Mouse (Mus musculus): ENCODE measurements around the gene Ccl4. TPM values are rescaled to one million over a fixed set of nuclear protein-coding genes. Genes with fewer than 3 reads are reported as not detected.

The Ccl4 gene
- polyA plus RNA-seq, 1 experiment from 2014 or later = 0.50 TPM

- Histone ChIP-seq H3K4me1 (ENCODE audit: control insufficient read depth, low read depth, low read length) (no peaks in the 10 kb centered on the region), H3K9ac (ENCODE audit: low read depth, low read length) (no peak within 1 kb of the TSS), H3K27ac (ENCODE audit: low read length) (no peak within 1 kb of the TSS), H3K4me3 (ENCODE audit: low read depth, low read length) (no peak within 1 kb of the TSS), H3K27me3 (ENCODE audit: control insufficient read depth, insufficient read depth, low read depth, low read length) (no peaks in the 10 kb centered on the region), H3K9me3 (replicated peaks; ENCODE audit: control insufficient read depth, low read length) (no peaks in the 10 kb centered on the region), H3K36me3 (ENCODE audit: control insufficient read depth, insufficient read depth) (no peaks in the 10 kb centered on the region), H3K4me2 (ENCODE audit: low read depth, low read length) (no peak within 1 kb of the TSS)
- ATAC-seq (ENCODE audit: low read depth) = no peak
- WGBS (ENCODE audit: insufficient replicate concordance) = 27% methylated on average over 8 of the region's 8 CpGs
These were observed 13.0 kb upstream of the Ccl4 start, which contains the start of gene Ccl3 for GRCm38 (mm10) chr11:83649305-83649841. Gene Ccl3, minus strand, starts transcription at chr11:83649355.

GRCm38 (mm10) chr11:83654606-83655005 lies 7.8 kb upstream of the Ccl4 start:
- H3K36me3 ChIP-seq (ENCODE audit: control insufficient read depth, insufficient read depth) = no peaks in the 10 kb centered on the region
- no peaks in the 10 kb centered on the region for H3K4me1 ChIP-seq (ENCODE audit: control insufficient read depth, low read depth, low read length)
- H3K27me3 ChIP-seq (ENCODE audit: control insufficient read depth, insufficient read depth, low read depth, low read length) = no peaks in the 10 kb centered on the region
- H3K9me3 ChIP-seq (replicated peaks; ENCODE audit: control insufficient read depth, low read length) = no peaks in the 10 kb centered on the region
- no peak overlapping the region for H3K4me2 ChIP-seq (ENCODE audit: low read depth, low read length)
- ATAC-seq (ENCODE audit: low read depth) = no peak
- H3K4me3 ChIP-seq (ENCODE audit: low read depth, low read length) = no peak overlapping the region
- H3K9ac ChIP-seq (ENCODE audit: low read depth, low read length) = no peak overlapping the region
- no peak overlapping the region for H3K27ac ChIP-seq (ENCODE audit: low read length)
- 60% methylated on average over 8 of the region's 8 CpGs for WGBS (ENCODE audit: insufficient replicate concordance)

GRCm38 (mm10) chr11:83657508-83657907 lies 4.9 kb upstream of the Ccl4 start:
- H3K4me2 ChIP-seq (ENCODE audit: low read depth, low read length) = no peak overlapping the region
- H3K9ac ChIP-seq (ENCODE audit: low read depth, low read length) = no peak overlapping the region
- no peaks in the 10 kb centered on the region for H3K36me3 ChIP-seq (ENCODE audit: control insufficient read depth, insufficient read depth)
- H3K27me3 ChIP-seq (ENCODE audit: control insufficient read depth, insufficient read depth, low read depth, low read length) = no peaks in the 10 kb centered on the region
- H3K9me3 ChIP-seq (replicated peaks; ENCODE audit: control insufficient read depth, low read length) = no peaks in the 10 kb centered on the region
- 55% methylated on average over 3 of the region's 3 CpGs for WGBS (ENCODE audit: insufficient replicate concordance)
- no peak overlapping the region for H3K4me3 ChIP-seq (ENCODE audit: low read depth, low read length)
- no peaks in the 10 kb centered on the region for H3K4me1 ChIP-seq (ENCODE audit: control insufficient read depth, low read depth, low read length)
- no peak for ATAC-seq (ENCODE audit: low read depth)
- no peak overlapping the region for H3K27ac ChIP-seq (ENCODE audit: low read length)

GRCm38 (mm10) chr11:83658797-83659196 lies 3.6 kb upstream of the Ccl4 start:
- Histone ChIP-seq H3K27me3 (ENCODE audit: control insufficient read depth, insufficient read depth, low read depth, low read length) (no peaks in the 10 kb centered on the region), H3K4me1 (ENCODE audit: control insufficient read depth, low read depth, low read length) (no peaks in the 10 kb centered on the region), H3K36me3 (ENCODE audit: control insufficient read depth, insufficient read depth) (no peaks in the 10 kb centered on the region), H3K9me3 (replicated peaks; ENCODE audit: control insufficient read depth, low read length) (no peaks in the 10 kb centered on the region), H3K4me3 (ENCODE audit: low read depth, low read length) (no peak overlapping the region), H3K9ac (ENCODE audit: low read depth, low read length) (no peak overlapping the region), H3K27ac (ENCODE audit: low read length) (no peak overlapping the region), H3K4me2 (ENCODE audit: low read depth, low read length) (no peak overlapping the region)
- ATAC-seq (ENCODE audit: low read depth) = no peak
- WGBS (ENCODE audit: insufficient replicate concordance) = 13% methylated on average over 6 of the region's 6 CpGs

GRCm38 (mm10) chr11:83663532-83663931 lies 1.1 kb downstream of the Ccl4 start:
- H3K27ac ChIP-seq (ENCODE audit: low read length) = no peak overlapping the region
- H3K36me3 ChIP-seq (ENCODE audit: control insufficient read depth, insufficient read depth) = no peaks in the 10 kb centered on the region
- WGBS (ENCODE audit: insufficient replicate concordance) = 30% methylated on average over 5 of the region's 5 CpGs
- no peak overlapping the region for H3K9ac ChIP-seq (ENCODE audit: low read depth, low read length)
- no peaks in the 10 kb centered on the region for H3K27me3 ChIP-seq (ENCODE audit: control insufficient read depth, insufficient read depth, low read depth, low read length)
- no peak overlapping the region for H3K4me2 ChIP-seq (ENCODE audit: low read depth, low read length)
- ATAC-seq (ENCODE audit: low read depth) = no peak
- no peaks in the 10 kb centered on the region for H3K4me1 ChIP-seq (ENCODE audit: control insufficient read depth, low read depth, low read length)
- no peaks in the 10 kb centered on the region for H3K9me3 ChIP-seq (replicated peaks; ENCODE audit: control insufficient read depth, low read length)
- H3K4me3 ChIP-seq (ENCODE audit: low read depth, low read length) = no peak overlapping the region

- Histone ChIP-seq H3K9ac (ENCODE audit: low read depth, low read length) (no peak overlapping the region), H3K4me2 (ENCODE audit: low read depth, low read length) (no peak overlapping the region), H3K27me3 (ENCODE audit: control insufficient read depth, insufficient read depth, low read depth, low read length) (no peaks in the 10 kb centered on the region), H3K27ac (ENCODE audit: low read length) (no peak overlapping the region), H3K9me3 (replicated peaks; ENCODE audit: control insufficient read depth, low read length) (no peaks in the 10 kb centered on the region), H3K4me1 (ENCODE audit: control insufficient read depth, low read depth, low read length) (no peaks in the 10 kb centered on the region), H3K36me3 (ENCODE audit: control insufficient read depth, insufficient read depth) (no peaks in the 10 kb centered on the region), H3K4me3 (ENCODE audit: low read depth, low read length) (no peak overlapping the region)
- ATAC-seq (ENCODE audit: low read depth) = no peak
These were observed 9.4 kb downstream of the Ccl4 start for GRCm38 (mm10) chr11:83671743-83672142.

- H3K4me1 ChIP-seq (ENCODE audit: control insufficient read depth, low read depth, low read length) = no peaks in the 10 kb centered on the region
- no peaks in the 10 kb centered on the region for H3K9me3 ChIP-seq (replicated peaks; ENCODE audit: control insufficient read depth, low read length)
- H3K9ac ChIP-seq (ENCODE audit: low read depth, low read length) = no peak overlapping the region
- no peaks in the 10 kb centered on the region for H3K36me3 ChIP-seq (ENCODE audit: control insufficient read depth, insufficient read depth)
- H3K4me2 ChIP-seq (ENCODE audit: low read depth, low read length) = no peak overlapping the region
- H3K4me3 ChIP-seq (ENCODE audit: low read depth, low read length) = no peak overlapping the region
- WGBS (ENCODE audit: insufficient replicate concordance) = 57% methylated on average over 1 of the region's 1 CpGs
- no peak overlapping the region for H3K27ac ChIP-seq (ENCODE audit: low read length)
- ATAC-seq (ENCODE audit: low read depth) = no peak
- H3K27me3 ChIP-seq (ENCODE audit: control insufficient read depth, insufficient read depth, low read depth, low read length) = no peaks in the 10 kb centered on the region
These were observed 13.3 kb downstream of the Ccl4 start for GRCm38 (mm10) chr11:83675665-83676064.

- H3K9ac ChIP-seq (ENCODE audit: low read depth, low read length) = no peak overlapping the region
- H3K4me1 ChIP-seq (ENCODE audit: control insufficient read depth, low read depth, low read length) = no peaks in the 10 kb centered on the region
- ATAC-seq (ENCODE audit: low read depth) = no peak
- WGBS (ENCODE audit: insufficient replicate concordance) = 65% methylated on average over 1 of the region's 1 CpGs
- H3K9me3 ChIP-seq (replicated peaks; ENCODE audit: control insufficient read depth, low read length) = no peaks in the 10 kb centered on the region
- H3K4me2 ChIP-seq (ENCODE audit: low read depth, low read length) = no peak overlapping the region
- H3K27ac ChIP-seq (ENCODE audit: low read length) = no peak overlapping the region
- H3K4me3 ChIP-seq (ENCODE audit: low read depth, low read length) = no peak overlapping the region
- H3K36me3 ChIP-seq (ENCODE audit: control insufficient read depth, insufficient read depth) = no peaks in the 10 kb centered on the region
- H3K27me3 ChIP-seq (ENCODE audit: control insufficient read depth, insufficient read depth, low read depth, low read length) = no peaks in the 10 kb centered on the region
These were observed 27.5 kb downstream of the Ccl4 start for GRCm38 (mm10) chr11:83689918-83690317.

GRCm38 (mm10) chr11:83692008-83692407 lies 29.6 kb downstream of the Ccl4 start:
- Histone ChIP-seq H3K9ac (ENCODE audit: low read depth, low read length) (no peak overlapping the region), H3K9me3 (replicated peaks; ENCODE audit: control insufficient read depth, low read length) (no peaks in the 10 kb centered on the region), H3K27me3 (ENCODE audit: control insufficient read depth, insufficient read depth, low read depth, low read length) (no peaks in the 10 kb centered on the region), H3K36me3 (ENCODE audit: control insufficient read depth, insufficient read depth) (no peaks in the 10 kb centered on the region), H3K4me2 (ENCODE audit: low read depth, low read length) (no peak overlapping the region), H3K27ac (ENCODE audit: low read length) (no peak overlapping the region), H3K4me1 (ENCODE audit: control insufficient read depth, low read depth, low read length) (no peaks in the 10 kb centered on the region), H3K4me3 (ENCODE audit: low read depth, low read length) (no peak overlapping the region)
- ATAC-seq (ENCODE audit: low read depth) = no peak
- 42% methylated on average over 1 of the region's 1 CpGs for WGBS (ENCODE audit: insufficient replicate concordance)

All from liver, embryonic 16.5 days (tissue).